Mouse (Mus musculus) left cerebral cortex, adult 8-10 months (tissue): ENCODE measurements around the gene Tcf15. TPM values are rescaled to one million over a fixed set of nuclear protein-coding genes. Genes with fewer than 3 reads are reported as not detected.

Experiments
- DNase-seq, 2 experiments: peaks; one replicate each; pipeline ENCODE4 v3.0.0; 2022; ENCODE audit warnings: low spot score in 2 of 2
- total RNA-seq, 4 experiments: library from RNA; stranded (reverse); gene quantifications; 2 replicates each; pipeline ENCODE4 v1.2.4; 2022

Tcf15 gene
- total RNA-seq, 4 experiments from 2014 or later, result 0.91 to 1.5 (median 1.0) TPM

GRCm38 (mm10) chr2:152167851-152168290, 24.5 kb downstream of the Tcf15 start:
- DNase-seq, result peak; percentile 21 to 26

- DNase-seq, result no peak
These were observed 26.0 kb downstream of the Tcf15 start for GRCm38 (mm10) chr2:152169377-152169776.

GRCm38 (mm10) chr2:152174861-152175260, 31.5 kb downstream of the Tcf15 start:
- DNase-seq, result no peak

DNA sequence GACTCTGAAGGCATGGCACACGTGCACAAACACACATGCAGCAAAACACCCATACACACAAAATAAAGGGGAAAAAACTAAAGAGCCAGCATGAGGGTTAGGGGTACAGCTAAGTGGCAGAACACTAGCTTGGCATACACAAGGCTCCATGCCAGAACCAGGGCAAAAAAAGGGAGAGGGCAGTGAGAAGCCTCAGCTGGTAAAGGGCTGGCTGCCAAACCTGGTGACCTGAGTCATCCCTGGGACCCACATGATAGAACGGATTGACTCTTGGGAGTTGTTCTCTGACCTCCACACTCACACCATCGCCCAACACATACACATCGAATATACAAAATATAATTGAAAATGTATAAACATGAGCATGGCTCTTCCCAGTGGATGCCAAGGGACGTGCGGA, 33.3 kb downstream of the Tcf15 start:
- DNase-seq, result no peak

- DNase-seq, result no peak
These were observed 33.9 kb downstream of the Tcf15 start for GRCm38 (mm10) chr2:152177162-152177805.

GRCm38 (mm10) chr2:152177806-152178170, 34.4 kb downstream of the Tcf15 start:
- no peak for DNase-seq

DNA sequence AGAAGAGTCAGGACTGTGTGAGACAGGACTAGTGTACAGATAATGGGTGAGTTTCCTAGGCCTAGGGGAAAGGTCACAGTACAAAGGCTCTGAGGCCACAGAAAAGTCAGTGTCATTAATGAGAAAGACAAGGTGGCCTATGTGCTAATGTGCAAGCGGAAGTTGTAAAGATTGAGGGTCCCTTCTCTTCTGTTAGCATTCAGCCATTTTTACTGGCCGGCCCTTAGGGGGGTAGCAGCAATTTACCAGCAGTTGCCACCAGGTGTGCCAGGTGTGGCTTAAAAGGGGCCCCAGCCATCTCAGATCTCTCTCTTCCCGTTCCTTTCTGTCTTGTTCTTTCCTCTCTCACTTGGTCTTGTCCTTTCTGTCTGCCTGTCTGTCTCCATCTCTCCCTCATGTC, 35.0 kb downstream of the Tcf15 start:
- DNase-seq, result no peak

DNA sequence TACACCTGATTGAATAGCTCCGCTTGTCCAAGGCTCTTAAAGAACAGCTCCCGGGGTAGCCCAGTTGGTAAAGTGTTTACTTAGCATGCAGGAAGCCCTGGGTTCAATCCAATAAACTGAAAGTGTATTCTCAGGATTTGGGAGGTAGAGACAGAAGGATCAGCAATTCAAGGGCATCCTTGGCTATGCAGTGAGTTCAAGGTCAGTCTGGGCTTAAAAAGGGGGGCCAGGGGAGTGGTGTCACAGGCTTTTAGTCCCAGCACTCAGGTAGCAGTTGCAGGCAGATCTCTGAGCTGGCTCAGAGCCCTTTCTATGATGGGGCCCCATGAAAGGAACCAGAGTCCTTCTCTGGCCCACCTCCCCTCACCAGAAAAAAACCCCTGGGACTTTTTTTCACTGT, 35.9 kb downstream of the Tcf15 start:
- no peak for DNase-seq

DNA sequence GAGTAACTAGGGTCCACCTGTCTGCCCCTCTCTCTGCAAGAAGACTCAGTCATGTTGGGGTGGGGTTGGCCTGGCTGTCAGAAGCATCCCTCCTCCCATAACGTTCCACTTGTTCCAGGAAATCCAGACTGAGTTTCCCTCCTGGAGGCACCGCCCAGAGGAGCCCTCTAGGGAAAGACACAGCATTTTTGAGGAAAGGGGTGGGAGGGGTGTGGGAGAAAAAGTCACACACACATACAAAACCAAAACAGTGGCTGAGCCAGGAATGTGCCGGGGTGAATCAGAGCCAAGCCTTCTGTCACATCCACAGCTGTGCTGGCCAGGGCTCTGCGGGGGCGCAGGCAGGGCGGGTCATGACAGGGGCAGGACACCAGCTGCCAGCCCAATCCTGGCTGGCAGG, 37.0 kb downstream of the Tcf15 start:
- peak in 1 of 2 experiments; percentile 11 for DNase-seq

GRCm38 (mm10) chr2:152187132-152187531, 43.8 kb downstream of the Tcf15 start:
- no peak for DNase-seq

DNA sequence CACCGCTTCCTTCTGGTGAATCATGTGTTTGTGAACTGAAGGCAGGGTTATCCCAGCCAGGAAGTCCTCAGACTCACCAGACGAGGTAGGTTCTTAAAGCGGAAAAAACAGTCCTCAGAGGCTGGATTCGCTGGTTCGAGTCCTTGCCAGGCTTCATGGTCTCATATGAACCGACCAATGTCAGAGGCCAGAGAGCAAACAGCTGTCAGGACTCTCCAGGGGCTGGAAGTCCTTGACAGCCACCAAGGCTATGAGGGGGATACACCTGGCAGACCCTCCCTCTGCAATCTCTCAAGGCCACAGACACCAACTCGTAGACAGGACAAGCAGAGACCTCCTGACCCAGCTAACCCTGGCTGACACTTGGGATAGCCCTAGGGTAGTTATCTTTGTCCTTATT, 45.9 kb downstream of the Tcf15 start:
- DNase-seq, result no peak

GRCm38 (mm10) chr2:152189640-152190039, 46.3 kb downstream of the Tcf15 start:
- DNase-seq, result no peak

DNA sequence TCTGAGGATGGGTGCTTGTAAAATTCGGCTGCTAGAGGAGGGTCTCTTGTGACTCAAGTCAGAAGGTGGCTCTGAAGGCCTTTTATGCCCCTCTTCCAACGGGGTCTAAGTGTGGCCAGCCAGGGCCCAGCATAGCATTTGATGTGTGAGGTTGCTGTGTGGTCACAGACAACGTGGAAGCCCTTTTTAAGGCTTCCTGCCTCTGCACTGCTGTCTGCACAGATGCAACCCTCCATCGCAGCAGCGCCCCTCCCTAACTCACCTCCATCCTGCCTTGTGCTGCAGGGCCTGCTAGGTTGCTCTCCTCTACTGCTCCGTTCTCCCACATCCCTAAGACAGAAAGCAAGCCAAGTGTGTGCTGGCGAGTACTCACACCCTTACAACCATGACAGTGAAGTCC, 46.8 kb downstream of the Tcf15 start:
- no peak for DNase-seq

GRCm38 (mm10) chr2:152192591-152193345, 49.4 kb downstream of the Tcf15 start:
- no peak for DNase-seq

DNA sequence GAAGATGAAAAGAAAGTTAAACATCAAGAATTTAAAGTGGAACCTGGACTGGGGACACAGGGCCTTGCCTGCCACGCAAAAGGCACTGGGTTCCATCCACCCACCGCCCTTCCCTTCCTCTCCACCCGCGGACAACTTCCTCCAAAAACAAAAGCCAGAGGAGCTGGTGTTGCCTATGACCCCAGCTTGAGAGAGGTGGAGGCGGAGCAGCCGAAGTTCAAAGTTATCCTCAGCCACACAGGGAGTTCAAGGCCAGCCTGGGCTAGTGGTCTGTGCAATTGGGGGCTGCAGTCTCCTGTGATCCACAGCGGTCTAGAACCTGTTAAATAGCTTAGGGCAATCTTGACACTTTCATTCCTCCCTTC, 50.0 kb downstream of the Tcf15 start:
- no peak for DNase-seq

- DNase-seq, result no peak
These were observed 51.2 kb downstream of the Tcf15 start for GRCm38 (mm10) chr2:152194586-152194985.

DNA sequence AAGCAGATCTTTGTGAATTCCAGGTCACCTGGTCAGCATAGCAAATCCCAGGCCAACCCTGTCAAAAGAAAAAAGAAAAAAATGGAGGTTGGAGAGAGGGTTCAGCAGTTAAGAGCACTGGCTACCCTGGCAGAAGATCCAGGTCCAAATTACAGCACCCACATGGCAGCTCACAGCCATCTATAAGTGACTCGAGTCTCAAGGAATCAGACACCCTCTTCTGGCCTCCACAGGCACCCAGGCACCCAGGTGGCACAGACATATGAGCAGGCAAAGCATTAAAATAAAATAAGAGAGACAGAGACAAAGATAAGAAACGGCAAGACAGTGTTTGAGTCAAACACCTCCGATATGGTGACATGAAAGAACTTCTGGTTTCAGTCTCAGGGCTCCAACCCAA, 53.5 kb downstream of the Tcf15 start:
- DNase-seq, result no peak

GRCm38 (mm10) chr2:152197301-152197712, 53.9 kb downstream of the Tcf15 start:
- DNase-seq, result peak; percentile 30 to 35

Other genes with a start within 250 kb of the Tcf15 start
- under 1 TPM in 1 of 4 experiments, not detected in 3; 0.14 TPM for gene Angpt4, start 232.4 kb upstream of the Tcf15 start, total RNA-seq
- 1 to 10 TPM; 6.7 to 7.6 (median 7.0) TPM for gene Fam110a, start 163.3 kb upstream of the Tcf15 start, total RNA-seq
- 1 to 10 TPM; 1.8 to 3.0 (median 2.2) TPM for gene Slc52a3, start 147.1 kb upstream of the Tcf15 start, total RNA-seq
- gene Scrt2, start 62.0 kb upstream of the Tcf15 start, total RNA-seq, result 10 to 100 TPM; 17.9 to 22.5 (median 20.4) TPM
- 100 to 1,000 TPM in 1 of 4 experiments, 10 to 100 TPM in 3; 84.6 to 103 (median 91.5) TPM for gene Srxn1, start 38.0 kb upstream of the Tcf15 start, total RNA-seq
- 100 to 1,000 TPM in 3 of 4 experiments, 10 to 100 TPM in 1; 95.7 to 112 (median 101) TPM for gene Csnk2a1, start 83.3 kb downstream of the Tcf15 start, total RNA-seq
- 10 to 100 TPM; 52.5 to 56.3 (median 55.9) TPM for gene Tbc1d20, start 150.3 kb downstream of the Tcf15 start, total RNA-seq
- gene Rbck1, start 189.1 kb downstream of the Tcf15 start, total RNA-seq, result 100 to 1,000 TPM; 105 to 110 (median 105) TPM
- 1 to 10 TPM in 3 of 4 experiments, under 1 TPM in 1; 0.84 to 2.1 (median 1.5) TPM for gene Trib3, start 200.5 kb downstream of the Tcf15 start, total RNA-seq
- gene Nrsn2, start 233.1 kb downstream of the Tcf15 start, total RNA-seq, result 100 to 1,000 TPM; 112 to 125 (median 120) TPM